Mouse (Mus musculus): ENCODE data around the gene Adm. TPM values are rescaled to one million over a fixed set of nuclear protein-coding genes. Genes with fewer than 3 reads are reported as not detected.
"Not testable (repeated sequence)": the region's sequence is repeated elsewhere in the genome, so short reads cannot be mapped to it uniquely, and the experiment has no call there.

The Adm gene
- polyA plus RNA-seq, 1 experiment from 2014 or later, result 3.8 TPM

GRCm38 (mm10) chr7:110638305-110639110 lies 11.0 kb downstream of the Adm start:
- peak; percentile 47; the same call in 1 of the 2 replicates for ATAC-seq
- 25% methylated on average over 17 of the region's 17 CpGs for WGBS
- H3K9me3 ChIP-seq (ENCODE audit: control insufficient read depth, low read length), result no peaks in the 10 kb centered on the region
- H3K27me3 ChIP-seq (replicated peaks; ENCODE audit: control insufficient read depth, insufficient read depth, low read length), result no peaks in the 10 kb centered on the region
- H3K9ac ChIP-seq (replicated peaks; ENCODE audit: low read depth, low read length), result no peak overlapping the region
- no peaks in the 10 kb centered on the region for H3K36me3 ChIP-seq (ENCODE audit: control insufficient read depth, insufficient read depth)
- H3K27ac ChIP-seq (ENCODE audit: low read length), result no peak overlapping the region
- H3K4me2 ChIP-seq (ENCODE audit: low read length), result no peak overlapping the region
- H3K4me3 ChIP-seq (replicated peaks; ENCODE audit: low read length), result no peak overlapping the region
- no peaks in the 10 kb centered on the region for H3K4me1 ChIP-seq (replicated peaks; ENCODE audit: control insufficient read depth, insufficient read depth, low read length)

DNA sequence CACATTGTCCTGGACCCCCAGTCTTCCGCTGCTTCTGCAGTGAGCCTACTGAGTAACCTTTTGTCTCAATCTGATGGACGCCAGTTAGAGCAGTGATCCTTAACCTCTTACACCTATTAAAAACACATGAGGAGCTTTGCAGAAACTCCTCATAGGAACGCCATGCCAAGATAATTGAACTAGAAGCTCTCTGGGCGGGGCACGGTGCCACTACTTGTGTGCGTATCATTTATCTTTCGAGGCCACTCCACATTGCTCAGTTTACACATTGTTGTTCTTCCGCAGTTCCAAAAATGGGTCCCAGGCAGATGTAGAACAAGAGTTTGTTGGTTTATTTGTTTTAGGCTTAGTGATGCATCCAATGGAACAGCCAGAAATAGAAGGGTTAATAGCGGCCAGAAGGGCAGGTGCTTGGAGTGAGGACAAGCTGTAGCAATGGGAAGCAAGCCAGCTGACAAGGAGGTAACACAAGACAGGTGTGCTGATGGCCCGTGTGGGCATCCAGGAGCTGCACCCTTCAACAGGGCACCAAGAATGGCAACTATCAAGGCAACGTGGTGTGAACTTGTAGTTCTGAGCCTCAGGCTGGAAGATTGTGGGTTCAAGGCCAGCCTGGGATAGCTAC lies 11.9 kb downstream of the Adm start:
- 87% methylated on average over 11 of the region's 11 CpGs for WGBS
- H3K9me3 ChIP-seq (ENCODE audit: control insufficient read depth, low read length), result no peaks in the 10 kb centered on the region

GRCm38 (mm10) chr7:110639958-110640357 lies 12.5 kb downstream of the Adm start:
- H3K4me2 ChIP-seq (ENCODE audit: low read length); H3K9ac ChIP-seq (replicated peaks; ENCODE audit: low read depth, low read length); H3K4me3 ChIP-seq (replicated peaks; ENCODE audit: low read length); ATAC-seq; H3K36me3 ChIP-seq (ENCODE audit: control insufficient read depth, insufficient read depth); H3K27me3 ChIP-seq (replicated peaks; ENCODE audit: control insufficient read depth, insufficient read depth, low read length); H3K4me1 ChIP-seq (replicated peaks; ENCODE audit: control insufficient read depth, insufficient read depth, low read length); H3K27ac ChIP-seq (ENCODE audit: low read length); H3K9me3 ChIP-seq (ENCODE audit: control insufficient read depth, low read length): not testable (repeated sequence)
- 98% methylated on average over 3 of the region's 3 CpGs for WGBS

More for the DNA sequence above, 11.9 kb downstream of the Adm start:
- Histone ChIP-seq H3K36me3 (ENCODE audit: control insufficient read depth, insufficient read depth) (no peaks in the 10 kb centered on the region), H3K9ac (replicated peaks; ENCODE audit: low read depth, low read length) (no peak overlapping the region), H3K4me2 (ENCODE audit: low read length) (no peak overlapping the region), H3K27ac (ENCODE audit: low read length) (no peak overlapping the region), H3K27me3 (replicated peaks; ENCODE audit: control insufficient read depth, insufficient read depth, low read length) (no peaks in the 10 kb centered on the region), H3K4me3 (replicated peaks; ENCODE audit: low read length) (no peak overlapping the region), H3K4me1 (replicated peaks; ENCODE audit: control insufficient read depth, insufficient read depth, low read length) (no peaks in the 10 kb centered on the region)
- no peak for ATAC-seq

DNA sequence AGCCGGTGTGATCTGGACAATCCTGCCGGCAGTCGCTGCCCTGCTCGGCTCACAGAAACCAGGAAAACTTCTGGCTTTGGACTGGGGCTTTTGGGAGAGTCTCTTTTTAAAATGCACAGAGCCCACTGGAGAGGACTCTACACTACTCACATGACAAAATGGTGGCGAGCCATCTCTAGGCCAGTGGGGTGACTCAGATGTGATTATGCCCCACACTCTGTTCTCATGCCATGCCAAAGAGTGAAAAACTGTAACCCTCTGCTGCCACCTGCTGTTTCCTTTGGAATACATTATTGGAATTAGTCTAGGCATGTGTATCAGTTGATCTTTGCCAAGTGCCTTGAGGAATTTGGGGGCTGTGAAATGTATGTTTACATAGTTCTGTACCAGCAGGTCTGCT lies 17.9 kb downstream of the Adm start:
- no peaks in the 10 kb centered on the region for H3K36me3 ChIP-seq (ENCODE audit: control insufficient read depth, insufficient read depth)
- peak; percentile 67 for ATAC-seq
- H3K4me1 ChIP-seq (replicated peaks; ENCODE audit: control insufficient read depth, insufficient read depth, low read length), result peaks cover 3% of the 10 kb centered on the region; the same call in 1 of the 2 replicates
- H3K9ac ChIP-seq (replicated peaks; ENCODE audit: low read depth, low read length), result no peak overlapping the region
- 78% methylated on average over 5 of the region's 5 CpGs for WGBS
- no peak overlapping the region for H3K27ac ChIP-seq (ENCODE audit: low read length)
- peaks cover 4% of the 10 kb centered on the region; the same call in 1 of the 2 replicates for H3K27me3 ChIP-seq (replicated peaks; ENCODE audit: control insufficient read depth, insufficient read depth, low read length)
- H3K4me2 ChIP-seq (ENCODE audit: low read length), result no peak overlapping the region
- no peak overlapping the region for H3K4me3 ChIP-seq (replicated peaks; ENCODE audit: low read length)
- H3K9me3 ChIP-seq (ENCODE audit: control insufficient read depth, low read length), result peaks cover 4% of the 10 kb centered on the region

- H3K9ac ChIP-seq (replicated peaks; ENCODE audit: low read depth, low read length), result no peak overlapping the region
- ATAC-seq, result no peak; the same call in 1 of the 2 replicates
- peaks cover 3% of the 10 kb centered on the region; the same call in 1 of the 2 replicates for H3K4me1 ChIP-seq (replicated peaks; ENCODE audit: control insufficient read depth, insufficient read depth, low read length)
- no peaks in the 10 kb centered on the region for H3K36me3 ChIP-seq (ENCODE audit: control insufficient read depth, insufficient read depth)
- WGBS, result 87% methylated on average over 6 of the region's 6 CpGs
- no peak overlapping the region for H3K27ac ChIP-seq (ENCODE audit: low read length)
- H3K27me3 ChIP-seq (replicated peaks; ENCODE audit: control insufficient read depth, insufficient read depth, low read length), result peaks cover 4% of the 10 kb centered on the region; the same call in 1 of the 2 replicates
- H3K9me3 ChIP-seq (ENCODE audit: control insufficient read depth, low read length), result peaks cover 4% of the 10 kb centered on the region
- H3K4me2 ChIP-seq (ENCODE audit: low read length), result no peak overlapping the region
- H3K4me3 ChIP-seq (replicated peaks; ENCODE audit: low read length), result no peak overlapping the region
Observed at GRCm38 (mm10) chr7:110645859-110646258, 18.4 kb downstream of the Adm start.

GRCm38 (mm10) chr7:110646611-110647407 lies 19.3 kb downstream of the Adm start:
- 91% methylated on average over 8 of the region's 8 CpGs for WGBS
- Histone ChIP-seq H3K36me3 (ENCODE audit: control insufficient read depth, insufficient read depth) (no peaks in the 10 kb centered on the region), H3K4me1 (replicated peaks; ENCODE audit: control insufficient read depth, insufficient read depth, low read length) (peaks cover 3% of the 10 kb centered on the region; the same call in 1 of the 2 replicates), H3K9me3 (ENCODE audit: control insufficient read depth, low read length) (peaks cover 4% of the 10 kb centered on the region), H3K27me3 (replicated peaks; ENCODE audit: control insufficient read depth, insufficient read depth, low read length) (peaks cover 4% of the 10 kb centered on the region; the same call in 1 of the 2 replicates), H3K4me3 (replicated peaks; ENCODE audit: low read length) (no peak overlapping the region), H3K9ac (replicated peaks; ENCODE audit: low read depth, low read length) (no peak overlapping the region), H3K4me2 (ENCODE audit: low read length) (no peak overlapping the region), H3K27ac (ENCODE audit: low read length) (no peak overlapping the region)
- ATAC-seq, result no peak

DNA sequence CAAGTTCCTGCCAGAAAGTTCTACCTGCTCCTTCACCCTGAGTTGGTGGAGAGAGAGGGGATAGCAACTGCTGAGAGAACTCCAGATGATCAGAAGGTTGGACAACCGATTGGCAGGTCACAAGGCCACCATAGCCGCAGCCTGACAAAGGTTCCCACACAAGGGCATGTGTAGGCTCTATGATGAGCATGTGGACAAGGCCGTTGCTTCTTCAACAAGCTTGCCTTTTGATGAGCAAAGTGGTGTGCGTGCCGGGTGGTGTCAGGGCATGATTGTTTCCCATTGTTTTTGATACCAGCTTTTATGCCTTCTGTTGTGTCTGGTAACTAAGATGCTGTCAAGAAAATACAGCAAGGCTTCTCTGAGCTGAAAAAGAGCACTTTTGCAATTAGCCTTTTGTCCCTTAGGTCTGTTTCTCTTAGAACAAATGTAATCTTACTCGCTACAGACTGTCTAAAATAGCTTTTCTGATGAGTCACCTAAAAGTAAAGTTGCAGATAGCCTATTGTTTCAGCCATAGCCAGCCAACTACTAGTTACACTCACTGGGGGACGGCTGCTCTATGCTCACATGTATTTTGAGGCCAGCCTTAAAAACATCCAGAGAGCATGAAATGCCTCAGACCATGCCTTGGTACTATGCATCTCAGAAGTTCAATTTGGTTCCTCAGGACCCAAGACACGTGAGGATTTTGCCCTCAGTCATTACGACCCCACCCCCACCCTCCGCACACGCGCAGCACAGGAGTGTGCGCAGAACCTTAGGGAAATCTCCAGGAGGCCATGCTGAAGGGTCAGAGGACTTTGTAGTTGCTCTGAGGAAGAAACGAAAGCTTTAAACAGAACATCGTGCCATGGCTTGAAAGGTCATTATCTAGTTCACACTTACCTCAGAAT lies 20.3 kb downstream of the Adm start:
- Histone ChIP-seq H3K4me2 (ENCODE audit: low read length) (no peak overlapping the region), H3K9me3 (ENCODE audit: control insufficient read depth, low read length) (peaks cover 4% of the 10 kb centered on the region), H3K36me3 (ENCODE audit: control insufficient read depth, insufficient read depth) (no peaks in the 10 kb centered on the region), H3K9ac (replicated peaks; ENCODE audit: low read depth, low read length) (no peak overlapping the region), H3K4me1 (replicated peaks; ENCODE audit: control insufficient read depth, insufficient read depth, low read length) (peaks cover 3% of the 10 kb centered on the region; the same call in 1 of the 2 replicates), H3K27me3 (replicated peaks; ENCODE audit: control insufficient read depth, insufficient read depth, low read length) (peaks cover 4% of the 10 kb centered on the region; the same call in 1 of the 2 replicates), H3K4me3 (replicated peaks; ENCODE audit: low read length) (no peak overlapping the region), H3K27ac (ENCODE audit: low read length) (no peak overlapping the region)
- 83% methylated on average over 15 of the region's 15 CpGs for WGBS
- ATAC-seq, result no peak

GRCm38 (mm10) chr7:110648455-110649085 lies 21.1 kb downstream of the Adm start:
- Histone ChIP-seq H3K4me1 (replicated peaks; ENCODE audit: control insufficient read depth, insufficient read depth, low read length) (peaks cover 3% of the 10 kb centered on the region; the same call in 1 of the 2 replicates), H3K4me3 (replicated peaks; ENCODE audit: low read length) (no peak overlapping the region), H3K9me3 (ENCODE audit: control insufficient read depth, low read length) (peaks cover 4% of the 10 kb centered on the region), H3K36me3 (ENCODE audit: control insufficient read depth, insufficient read depth) (no peaks in the 10 kb centered on the region), H3K27me3 (replicated peaks; ENCODE audit: control insufficient read depth, insufficient read depth, low read length) (peaks cover 4% of the 10 kb centered on the region; the same call in 1 of the 2 replicates), H3K9ac (replicated peaks; ENCODE audit: low read depth, low read length) (no peak overlapping the region), H3K4me2 (ENCODE audit: low read length) (no peak overlapping the region), H3K27ac (ENCODE audit: low read length) (no peak overlapping the region)
- 86% methylated on average over 13 of the region's 13 CpGs for WGBS
- no peak for ATAC-seq
